Mouse (Mus musculus): ENCODE data around the gene 4930426L09Rik.

Gene 4930426L09Rik

GRCm38 (mm10) chr2:19016348-19016747 lies 18.2 kb downstream of the 4930426L09Rik start:
- no peak for DNase-seq (ENCODE audit: low spot score in 2 of 2)

DNA sequence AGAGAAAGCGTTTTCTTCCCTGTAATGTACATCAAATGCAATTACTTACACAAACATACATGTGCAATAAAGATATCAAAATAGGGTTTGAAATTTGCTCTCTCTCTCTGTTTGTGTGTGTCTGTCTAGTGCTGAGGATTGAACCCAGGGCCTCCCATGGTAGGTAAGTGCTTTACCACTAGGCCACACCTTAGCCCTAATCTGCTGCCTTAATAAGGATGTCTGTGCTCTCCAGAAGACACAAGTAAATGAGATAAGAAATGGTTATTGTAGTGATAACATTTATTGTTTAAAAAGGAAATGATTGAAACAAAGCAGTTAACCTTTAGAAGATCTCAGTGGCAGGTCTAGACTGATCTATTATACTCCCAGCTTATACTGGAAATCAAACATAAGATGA lies 18.7 kb downstream of the 4930426L09Rik start:
- no peak for DNase-seq (ENCODE audit: low spot score in 2 of 2)

- DNase-seq (ENCODE audit: low spot score in 2 of 2), result no peak
These were observed 19.9 kb downstream of the 4930426L09Rik start for GRCm38 (mm10) chr2:19018034-19018433.

GRCm38 (mm10) chr2:19024807-19025206 lies 26.7 kb downstream of the 4930426L09Rik start:
- DNase-seq (ENCODE audit: low spot score in 2 of 2), result no peak

GRCm38 (mm10) chr2:19037430-19037829 lies 39.3 kb downstream of the 4930426L09Rik start:
- no peak for DNase-seq (ENCODE audit: low spot score in 2 of 2)

DNA sequence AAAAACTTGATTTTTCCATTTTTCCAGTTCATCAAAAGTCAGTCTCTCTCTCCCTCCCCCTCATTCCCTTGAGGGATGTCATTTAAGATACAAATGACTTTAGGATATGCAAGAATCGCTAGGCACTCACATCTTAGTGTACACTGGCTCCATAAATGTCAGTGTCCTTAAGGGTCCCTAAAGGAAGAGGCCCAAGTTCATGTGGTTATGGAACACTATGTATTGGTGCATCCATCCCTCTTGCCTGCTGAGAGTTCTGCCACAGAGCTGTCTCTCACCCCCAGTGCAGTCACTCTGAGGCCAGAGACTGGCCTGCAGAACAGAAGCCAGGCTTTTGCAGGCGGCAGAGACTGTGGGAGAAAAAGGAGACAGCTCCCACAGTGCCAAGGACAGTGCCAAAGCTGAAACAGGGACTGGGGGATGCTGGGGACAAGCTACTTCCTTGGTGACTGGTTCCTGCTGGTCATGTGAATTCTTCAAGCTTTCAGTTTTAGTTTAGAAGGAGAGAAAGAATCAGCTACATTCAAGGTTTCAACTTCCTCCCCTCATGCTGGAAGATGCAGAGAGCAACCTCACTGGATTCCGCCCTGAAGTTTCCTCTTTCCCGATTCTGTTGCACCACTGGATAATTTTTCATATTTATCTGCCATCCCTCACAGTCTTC lies 39.9 kb downstream of the 4930426L09Rik start:
- no peak for DNase-seq (ENCODE audit: low spot score in 2 of 2)

- DNase-seq (ENCODE audit: low spot score in 2 of 2), result no peak
These were observed 50.1 kb downstream of the 4930426L09Rik start for GRCm38 (mm10) chr2:19048225-19048624.

GRCm38 (mm10) chr2:19049341-19049740 lies 51.2 kb downstream of the 4930426L09Rik start:
- no peak for DNase-seq (ENCODE audit: low spot score in 2 of 2)
